Mouse (Mus musculus): Measurements from ENCODE around the gene Kcnt1. TPM values are rescaled to one million over a fixed set of nuclear protein-coding genes. Genes with fewer than 3 reads are reported as not detected.
A peak's percentile ranks its signal among the peaks of the same experiment; 100 is the strongest.

Kcnt1 gene
- total and polyA plus RNA-seq, 2 experiments from 2014 or later = 21.7 to 60.7 TPM

DNA sequence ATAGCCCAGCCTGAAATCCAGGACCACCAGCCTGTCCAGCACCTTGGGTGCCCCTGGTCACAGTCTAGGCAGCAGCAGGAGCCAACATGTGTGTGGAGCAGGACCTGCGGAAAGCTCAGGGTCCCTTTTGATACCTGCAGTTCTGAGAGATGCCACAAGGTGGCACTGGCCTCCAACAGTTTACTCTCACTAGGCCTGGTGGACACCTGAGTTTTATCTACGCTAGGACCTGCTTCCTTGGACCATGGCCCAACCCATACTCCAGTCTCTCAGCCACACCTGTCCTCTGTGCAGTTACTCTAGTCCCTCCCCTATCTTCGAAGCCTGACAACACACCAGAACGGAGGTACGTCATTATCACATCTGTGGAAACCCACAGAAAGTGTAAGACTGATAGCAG is 27.2 kb upstream of the Kcnt1 start:
- no peak overlapping the region for H3K27ac ChIP-seq (ENCODE audit: low read depth, low read length)
- no peak overlapping the region for H3K4me2 ChIP-seq (ENCODE audit: low read depth, low read length, poor library complexity, severe bottlenecking)
- 44% methylated on average over 5 of the region's 5 CpGs for WGBS
- H3K4me1 ChIP-seq (ENCODE audit: insufficient read depth, low read length) = no peaks in the 10 kb centered on the region
- no peaks in the 10 kb centered on the region for H3K9me3 ChIP-seq (ENCODE audit: low read length)
- TF ChIP-seq CTCF (IDR thresholded peaks at IDR 0.05) = peak; percentile 94
- H3K4me3 ChIP-seq (ENCODE audit: low read depth, low read length) = no peak overlapping the region
- peak; percentile 65; the same call in 1 of the 2 replicates for ATAC-seq (ENCODE audit: low FRiP score)
- H3K36me3 ChIP-seq (ENCODE audit: insufficient read depth, low read length) = no peaks in the 10 kb centered on the region
- peak; percentile 86 for DNase-seq (ENCODE audit: low spot score)
- H3K9ac ChIP-seq (replicated peaks; ENCODE audit: low read length, poor library complexity, severe bottlenecking) = no peak overlapping the region
- no peaks in the 10 kb centered on the region for H3K27me3 ChIP-seq (ENCODE audit: insufficient read depth, low read length)

DNA sequence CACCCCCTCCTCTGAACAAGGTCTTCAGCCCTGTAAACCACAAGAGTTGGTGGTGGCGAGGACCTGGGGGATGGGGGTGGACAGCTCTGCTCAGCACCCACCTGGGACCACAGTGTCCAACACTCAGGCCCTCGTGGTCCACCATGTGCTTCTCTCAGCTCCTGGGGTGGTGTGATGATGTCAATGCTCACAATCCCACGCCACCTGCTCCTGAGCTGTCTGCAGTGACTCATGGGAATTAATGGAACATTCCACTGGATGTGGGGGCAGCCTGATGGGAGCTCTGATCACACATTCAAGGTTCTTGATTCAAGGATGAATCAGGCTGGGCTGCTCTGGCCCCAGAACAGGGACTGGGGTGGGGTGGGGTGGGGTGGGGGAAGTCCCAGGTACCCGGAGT is 21.4 kb upstream of the Kcnt1 start:
- DNase-seq (ENCODE audit: low spot score) = no peak
- no peak overlapping the region for H3K27ac ChIP-seq (ENCODE audit: low read depth, low read length)
- WGBS = 78% methylated on average over 4 of the region's 4 CpGs
- ATAC-seq (ENCODE audit: low FRiP score) = no peak
- no peak for TF ChIP-seq CTCF (IDR thresholded peaks at IDR 0.05)
- no peak overlapping the region for H3K9ac ChIP-seq (replicated peaks; ENCODE audit: low read length, poor library complexity, severe bottlenecking)
- H3K9me3 ChIP-seq (ENCODE audit: low read length) = no peaks in the 10 kb centered on the region
- no peaks in the 10 kb centered on the region for H3K27me3 ChIP-seq (ENCODE audit: insufficient read depth, low read length)
- H3K4me2 ChIP-seq (ENCODE audit: low read depth, low read length, poor library complexity, severe bottlenecking) = no peak overlapping the region
- no peaks in the 10 kb centered on the region for H3K36me3 ChIP-seq (ENCODE audit: insufficient read depth, low read length)
- H3K4me1 ChIP-seq (ENCODE audit: insufficient read depth, low read length) = no peaks in the 10 kb centered on the region
- H3K4me3 ChIP-seq (ENCODE audit: low read depth, low read length) = no peak overlapping the region

DNA sequence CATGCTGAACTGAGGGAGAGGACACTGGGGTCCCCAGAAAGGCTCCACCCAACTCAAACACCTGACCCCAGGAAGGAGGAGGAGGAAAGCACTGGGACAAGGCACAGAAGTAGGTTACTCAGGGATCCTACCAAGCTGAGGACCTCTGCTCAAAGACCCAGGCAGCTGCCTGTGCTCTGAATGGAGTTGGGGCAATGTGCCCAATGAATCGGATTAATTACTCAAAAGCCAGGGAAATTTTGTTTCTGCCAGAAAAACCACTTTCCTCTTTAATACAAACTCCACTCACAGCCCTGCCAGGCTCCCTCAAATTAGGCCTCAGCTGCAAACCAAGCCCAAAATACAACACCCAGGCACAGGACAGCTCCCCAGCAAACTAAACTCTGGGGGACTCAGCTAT is 20.8 kb upstream of the Kcnt1 start:
- Histone ChIP-seq H3K9me3 (ENCODE audit: low read length) (no peaks in the 10 kb centered on the region), H3K27me3 (ENCODE audit: insufficient read depth, low read length) (no peaks in the 10 kb centered on the region), H3K27ac (ENCODE audit: low read depth, low read length) (no peak overlapping the region), H3K4me1 (ENCODE audit: insufficient read depth, low read length) (no peaks in the 10 kb centered on the region), H3K9ac (replicated peaks; ENCODE audit: low read length, poor library complexity, severe bottlenecking) (no peak overlapping the region), H3K36me3 (ENCODE audit: insufficient read depth, low read length) (no peaks in the 10 kb centered on the region), H3K4me3 (ENCODE audit: low read depth, low read length) (no peak overlapping the region), H3K4me2 (ENCODE audit: low read depth, low read length, poor library complexity, severe bottlenecking) (no peak overlapping the region)
- 67% methylated on average over 1 of the region's 1 CpGs for WGBS
- no peak for DNase-seq (ENCODE audit: low spot score)
- ATAC-seq (ENCODE audit: low FRiP score) = no peak
- no peak for TF ChIP-seq CTCF (IDR thresholded peaks at IDR 0.05)

GRCm38 (mm10) chr2:25844097-25844496 is 19.4 kb upstream of the Kcnt1 start:
- no peaks in the 10 kb centered on the region for H3K9me3 ChIP-seq (ENCODE audit: low read length)
- ATAC-seq (ENCODE audit: low FRiP score) (no peak), DNase-seq (ENCODE audit: low spot score) (no peak)
- H3K4me3 ChIP-seq (ENCODE audit: low read depth, low read length) = no peak overlapping the region
- no peak overlapping the region for H3K27ac ChIP-seq (ENCODE audit: low read depth, low read length)
- no peaks in the 10 kb centered on the region for H3K27me3 ChIP-seq (ENCODE audit: insufficient read depth, low read length)
- no peaks in the 10 kb centered on the region for H3K4me1 ChIP-seq (ENCODE audit: insufficient read depth, low read length)
- no peak overlapping the region for H3K9ac ChIP-seq (replicated peaks; ENCODE audit: low read length, poor library complexity, severe bottlenecking)
- no peak overlapping the region for H3K4me2 ChIP-seq (ENCODE audit: low read depth, low read length, poor library complexity, severe bottlenecking)
- 82% methylated on average over 3 of the region's 3 CpGs for WGBS
- no peaks in the 10 kb centered on the region for H3K36me3 ChIP-seq (ENCODE audit: insufficient read depth, low read length)
- no peak for TF ChIP-seq CTCF (IDR thresholded peaks at IDR 0.05)

- Histone ChIP-seq H3K27me3 (ENCODE audit: insufficient read depth, low read length) (no peaks in the 10 kb centered on the region), H3K27ac (ENCODE audit: low read depth, low read length) (no peak overlapping the region), H3K36me3 (ENCODE audit: insufficient read depth, low read length) (no peaks in the 10 kb centered on the region), H3K9me3 (ENCODE audit: low read length) (no peaks in the 10 kb centered on the region), H3K4me2 (ENCODE audit: low read depth, low read length, poor library complexity, severe bottlenecking) (no peak overlapping the region), H3K9ac (replicated peaks; ENCODE audit: low read length, poor library complexity, severe bottlenecking) (no peak overlapping the region), H3K4me1 (ENCODE audit: insufficient read depth, low read length) (no peaks in the 10 kb centered on the region), H3K4me3 (ENCODE audit: low read depth, low read length) (no peak overlapping the region)
- WGBS = 77% methylated on average over 8 of the region's 8 CpGs
- TF ChIP-seq CTCF (IDR thresholded peaks at IDR 0.05) = no peak
- DNase-seq (ENCODE audit: low spot score) = no peak
- no peak for ATAC-seq (ENCODE audit: low FRiP score)
Observed at GRCm38 (mm10) chr2:25846516-25846915, 17.0 kb upstream of the Kcnt1 start.

GRCm38 (mm10) chr2:25847226-25847625 is 16.3 kb upstream of the Kcnt1 start, which contains the start of gene Sohlh1:
Sohlh1 (minus strand) TSS chr2:25847248.
- Histone ChIP-seq H3K27ac (ENCODE audit: low read depth, low read length) (no peak within 1 kb of the TSS), H3K9ac (replicated peaks; ENCODE audit: low read length, poor library complexity, severe bottlenecking) (no peak within 1 kb of the TSS), H3K4me2 (ENCODE audit: low read depth, low read length, poor library complexity, severe bottlenecking) (no peak within 1 kb of the TSS), H3K27me3 (ENCODE audit: insufficient read depth, low read length) (no peaks in the 10 kb centered on the region), H3K4me1 (ENCODE audit: insufficient read depth, low read length) (no peaks in the 10 kb centered on the region), H3K9me3 (ENCODE audit: low read length) (no peaks in the 10 kb centered on the region), H3K4me3 (ENCODE audit: low read depth, low read length) (no peak within 1 kb of the TSS), H3K36me3 (ENCODE audit: insufficient read depth, low read length) (no peaks in the 10 kb centered on the region)
- 90% methylated on average over 15 of the region's 16 CpGs for WGBS
- TF ChIP-seq CTCF (IDR thresholded peaks at IDR 0.05) = no peak
- DNase-seq (ENCODE audit: low spot score) (no peak), ATAC-seq (ENCODE audit: low FRiP score) (no peak)
